Mouse (Mus musculus): Measurements from ENCODE around the gene Hmg20b. TPM values are rescaled to one million over a fixed set of nuclear protein-coding genes. Genes with fewer than 3 reads are reported as not detected.
A peak's percentile ranks its signal among the peaks of the same experiment; 100 is the strongest.

Gene Hmg20b
- polyA plus RNA-seq, 1 experiment, result 80.2 TPM

- no peak overlapping the region for H3K4me3 ChIP-seq
- H3K4me2 ChIP-seq (ENCODE audit: low read depth), result no peak overlapping the region
- H3K36me3 ChIP-seq (ENCODE audit: control insufficient read depth, insufficient read depth), result no peaks in the 10 kb centered on the region
These were observed 43.2 kb downstream of the Hmg20b start for GRCm38 (mm10) chr10:81306837-81307682.

GRCm38 (mm10) chr10:81306173-81306668 lies 44.1 kb downstream of the Hmg20b start:
- Histone ChIP-seq H3K4me2 (ENCODE audit: low read depth) (no peak overlapping the region), H3K4me3 (no peak overlapping the region), H3K79me2 (ENCODE audit: control insufficient read depth, insufficient read depth) (peaks cover 5% of the 10 kb centered on the region), H3K27me3 (ENCODE audit: control insufficient read depth, insufficient read depth, insufficient read length) (no peaks in the 10 kb centered on the region), H3ac (ENCODE audit: control insufficient read depth, insufficient read length) (no peak overlapping the region), H3K36me3 (ENCODE audit: control insufficient read depth, insufficient read depth) (no peaks in the 10 kb centered on the region)
- TF ChIP-seq MYOD1 (IDR thresholded peaks at IDR 0.05; ENCODE audit: control insufficient read depth in 1 of 3, insufficient read length in 2 of 3, low read depth in 2 of 3), result no peak
- no peak for TF ChIP-seq REST (IDR thresholded peaks at IDR 0.05; ENCODE audit: insufficient read depth, insufficient read length)
- no peak for TF ChIP-seq SRF (IDR thresholded peaks at IDR 0.05; ENCODE audit: control insufficient read depth, insufficient read length, low read depth)
- TF ChIP-seq E2F4 (IDR thresholded peaks at IDR 0.05; ENCODE audit: insufficient read depth), result no peak
- TF ChIP-seq USF1 (IDR thresholded peaks at IDR 0.05; ENCODE audit: low read depth), result no peak

More at GRCm38 (mm10) chr10:81306837-81307682, 43.2 kb downstream of the Hmg20b start:
- no peak overlapping the region for H3ac ChIP-seq (ENCODE audit: control insufficient read depth, insufficient read length)
- H3K79me2 ChIP-seq (ENCODE audit: control insufficient read depth, insufficient read depth), result peaks cover 5% of the 10 kb centered on the region
- TF ChIP-seq POLR2AphosphoS2 (IDR thresholded peaks at IDR 0.05; ENCODE audit: insufficient read length, low read depth) (no peak), REST (IDR thresholded peaks at IDR 0.05; ENCODE audit: insufficient read depth, insufficient read length) (no peak), MYOG (IDR thresholded peaks at IDR 0.05; ENCODE audit: control insufficient read depth in 1 of 3, insufficient read depth in 1 of 3, insufficient read length in 2 of 3, low read depth in 2 of 3) (peak in 1 of 3 experiments; percentile 17), MYOD1 (IDR thresholded peaks at IDR 0.05; ENCODE audit: control insufficient read depth in 1 of 3, insufficient read length in 2 of 3, low read depth in 2 of 3) (peak in 1 of 3 experiments; percentile 70)
- no peaks in the 10 kb centered on the region for H3K27me3 ChIP-seq (ENCODE audit: control insufficient read depth, insufficient read depth, insufficient read length)

GRCm38 (mm10) chr10:81305663-81306062 lies 44.6 kb downstream of the Hmg20b start:
- Histone ChIP-seq H3K27me3 (ENCODE audit: control insufficient read depth, insufficient read depth, insufficient read length) (no peaks in the 10 kb centered on the region), H3ac (ENCODE audit: control insufficient read depth, insufficient read length) (no peak overlapping the region), H3K4me3 (no peak overlapping the region), H3K4me2 (ENCODE audit: low read depth) (no peak overlapping the region), H3K79me2 (ENCODE audit: control insufficient read depth, insufficient read depth) (peaks cover 5% of the 10 kb centered on the region), H3K36me3 (ENCODE audit: control insufficient read depth, insufficient read depth) (no peaks in the 10 kb centered on the region)
- TF ChIP-seq POLR2AphosphoS2 (IDR thresholded peaks at IDR 0.05; ENCODE audit: insufficient read length, low read depth), result no peak
- TF ChIP-seq MYOG (IDR thresholded peaks at IDR 0.05; ENCODE audit: control insufficient read depth in 1 of 3, insufficient read depth in 1 of 3, insufficient read length in 2 of 3, low read depth in 2 of 3), result no peak
- TF ChIP-seq POLR2A (IDR thresholded peaks at IDR 0.05; ENCODE audit: insufficient read length, low read depth), result no peak
- TF ChIP-seq TCF12 (IDR thresholded peaks at IDR 0.05; ENCODE audit: insufficient read depth, poor library complexity, severe bottlenecking), result no peak
- TF ChIP-seq TCF3 (IDR thresholded peaks at IDR 0.05; ENCODE audit: insufficient read length, low read depth), result no peak
- TF ChIP-seq REST (IDR thresholded peaks at IDR 0.05; ENCODE audit: insufficient read depth, insufficient read length), result no peak
- TF ChIP-seq SRF (IDR thresholded peaks at IDR 0.05; ENCODE audit: control insufficient read depth, insufficient read length, low read depth), result no peak
- no peak for TF ChIP-seq USF1 (IDR thresholded peaks at IDR 0.05; ENCODE audit: low read depth)
- no peak for TF ChIP-seq MYOD1 (IDR thresholded peaks at IDR 0.05; ENCODE audit: control insufficient read depth in 1 of 3, insufficient read length in 2 of 3, low read depth in 2 of 3)
- no peak for TF ChIP-seq CEBPB (IDR thresholded peaks at IDR 0.05; ENCODE audit: insufficient read depth, poor library complexity, severe bottlenecking)
- no peak for TF ChIP-seq E2F4 (IDR thresholded peaks at IDR 0.05; ENCODE audit: insufficient read depth)
- no peak for TF ChIP-seq MAX (IDR thresholded peaks at IDR 0.05; ENCODE audit: low read depth)

- H3K79me2 ChIP-seq (ENCODE audit: control insufficient read depth, insufficient read depth), result peaks cover 5% of the 10 kb centered on the region
- TF ChIP-seq MYOD1 (IDR thresholded peaks at IDR 0.05; ENCODE audit: control insufficient read depth in 1 of 3, insufficient read length in 2 of 3, low read depth in 2 of 3) (peak in 1 of 3 experiments; percentile 21), TCF12 (IDR thresholded peaks at IDR 0.05; ENCODE audit: insufficient read depth, poor library complexity, severe bottlenecking) (no peak), POLR2A (IDR thresholded peaks at IDR 0.05; ENCODE audit: insufficient read length, low read depth) (no peak), CEBPB (IDR thresholded peaks at IDR 0.05; ENCODE audit: insufficient read depth, poor library complexity, severe bottlenecking) (no peak), SRF (IDR thresholded peaks at IDR 0.05; ENCODE audit: control insufficient read depth, insufficient read length, low read depth) (no peak), USF1 (IDR thresholded peaks at IDR 0.05; ENCODE audit: low read depth) (no peak), MYOG (IDR thresholded peaks at IDR 0.05; ENCODE audit: control insufficient read depth in 1 of 3, insufficient read depth in 1 of 3, insufficient read length in 2 of 3, low read depth in 2 of 3) (no peak), E2F4 (IDR thresholded peaks at IDR 0.05; ENCODE audit: insufficient read depth) (no peak)
- H3ac ChIP-seq (ENCODE audit: control insufficient read depth, insufficient read length), result no peak overlapping the region
- no peak overlapping the region for H3K4me2 ChIP-seq (ENCODE audit: low read depth)
- H3K27me3 ChIP-seq (ENCODE audit: control insufficient read depth, insufficient read depth, insufficient read length), result no peaks in the 10 kb centered on the region
- H3K36me3 ChIP-seq (ENCODE audit: control insufficient read depth, insufficient read depth), result no peaks in the 10 kb centered on the region
- H3K4me3 ChIP-seq, result no peak overlapping the region
These were observed 45.6 kb downstream of the Hmg20b start for GRCm38 (mm10) chr10:81304597-81305238.

Measured in myocyte (in vitro differentiated cells).